Comparison of ENCODE assay signal across 16 mouse cellular contexts in the genomic region with DNA sequence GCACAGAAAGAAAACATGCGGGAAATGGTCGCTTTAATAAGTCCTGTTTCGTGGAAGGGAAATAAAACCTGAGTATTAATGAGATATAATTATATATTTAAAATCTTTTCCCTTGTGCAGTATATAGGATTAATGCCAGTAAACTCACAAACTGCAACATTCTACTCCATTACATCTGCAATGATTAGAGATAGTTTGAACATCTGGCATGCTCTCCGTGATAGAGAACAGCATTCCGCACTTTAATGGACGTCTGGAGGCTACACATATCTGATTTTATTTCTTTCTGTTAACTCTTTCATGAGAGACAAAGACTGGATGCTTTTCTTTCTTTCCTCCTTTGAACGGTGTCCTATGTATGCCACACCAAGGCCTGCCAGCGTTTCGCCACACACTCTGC.
"Had no signal": no experiment of that assay in that cellular context is flagged by ENCODE, and none has a peak within 500 bp of the region (broad histone marks: within the 10 kb centered on the region; RNA-seq: fewer than 3 reads in every experiment).

No protein-coding gene starts in this region.

- DNase-seq: lung, adult 18-20 months; lung, embryonic 14.5 days; lung, postnatal 10 days; lung, postnatal 4 days; retina, postnatal 1 day; right cerebral cortex, adult 18-20 months; thymus, adult 2 months; thymus, postnatal 25 days; thymus, postnatal 4 days had no signal

- H3K27me3 ChIP-seq: neural tube, embryonic 12.5 days; stomach, embryonic 15.5 days had no signal

- H3K4me3 ChIP-seq: midbrain, embryonic 10.5 days; midbrain, embryonic 12.5 days; myocyte; neural tube, embryonic 12.5 days; stomach, embryonic 15.5 days had no signal

- H3K4me2 ChIP-seq: lung, embryonic 14.5 days; midbrain, embryonic 12.5 days; neural tube, embryonic 12.5 days; stomach, embryonic 15.5 days had no signal

- H3K27ac ChIP-seq: midbrain, embryonic 10.5 days; midbrain, embryonic 12.5 days; neural tube, embryonic 12.5 days; stomach, embryonic 15.5 days; stomach, postnatal 0 days had no signal

- H3K9me3 ChIP-seq: midbrain, embryonic 10.5 days; midbrain, embryonic 12.5 days; neural tube, embryonic 12.5 days; stomach, embryonic 15.5 days had no signal

- H3K36me3 ChIP-seq: midbrain, embryonic 10.5 days; midbrain, embryonic 12.5 days; neural tube, embryonic 12.5 days; stomach, embryonic 15.5 days had no signal

- H3K9ac ChIP-seq: lung, embryonic 14.5 days; midbrain, embryonic 12.5 days; neural tube, embryonic 12.5 days; stomach, embryonic 15.5 days had no signal

- ATAC-seq: midbrain, embryonic 16.5 days had no signal
